Mouse (Mus musculus): ENCODE data around the gene Opcml. TPM values are rescaled to one million over a fixed set of nuclear protein-coding genes. Genes with fewer than 3 reads are reported as not detected.
A peak's percentile ranks its signal among the peaks of the same experiment; 100 is the strongest.

Gene Opcml
- 100 to 1,000 TPM; 263 to 264 TPM for total RNA-seq (2021)

DNA sequence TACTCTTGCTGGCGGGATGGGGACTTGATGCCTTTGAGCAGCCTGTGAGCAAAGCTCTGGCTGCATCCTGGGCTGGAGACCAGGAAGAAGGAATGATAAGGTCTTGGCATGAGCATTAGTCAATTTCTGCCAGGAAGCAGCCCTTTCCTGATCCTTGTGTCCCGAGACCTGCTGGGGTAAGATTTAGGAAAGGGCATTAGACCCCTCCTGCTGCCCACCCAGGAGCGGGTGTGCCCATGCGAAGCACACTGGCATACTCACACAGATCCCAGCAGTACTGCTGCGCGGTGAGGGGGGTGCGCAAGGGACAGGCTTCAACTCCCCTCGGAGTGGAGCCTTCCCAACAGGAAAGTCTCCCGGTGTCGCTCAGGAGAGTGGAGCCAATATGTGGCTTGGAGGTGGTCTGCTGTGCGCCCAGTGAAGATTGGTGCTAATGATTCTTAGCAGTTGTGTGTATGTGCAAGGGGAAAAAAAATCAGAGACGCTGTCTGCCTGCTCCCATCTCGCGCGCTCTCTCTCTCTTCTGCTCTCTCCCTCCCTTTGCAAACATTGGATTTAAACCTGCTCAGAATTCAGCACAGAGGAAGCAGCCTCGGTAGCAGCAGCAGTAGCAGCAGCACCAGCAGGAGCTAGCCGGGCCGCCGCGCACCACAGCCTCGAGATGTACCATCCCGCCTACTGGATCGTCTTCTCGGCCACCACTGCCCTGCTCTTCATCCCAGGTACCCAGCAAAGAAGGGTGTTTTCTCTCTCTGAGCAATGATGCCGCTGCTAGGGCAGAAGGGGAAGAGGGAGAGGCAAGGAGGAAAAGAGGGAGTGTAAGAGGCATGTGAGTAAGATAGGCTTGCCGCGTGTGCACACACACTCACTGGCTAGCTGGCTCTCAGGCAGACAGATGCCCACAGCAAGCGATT lies at the start of gene Opcml:
TSS of gene Opcml (plus strand) at position 51 of the 914 bp plus-strand sequence.
- peak; percentile 70 to 71 for DNase-seq

GRCm38 (mm10) chr9:27758709-27759108 lies 31.9 kb upstream of the Opcml start:
- DNase-seq, result no peak

DNA sequence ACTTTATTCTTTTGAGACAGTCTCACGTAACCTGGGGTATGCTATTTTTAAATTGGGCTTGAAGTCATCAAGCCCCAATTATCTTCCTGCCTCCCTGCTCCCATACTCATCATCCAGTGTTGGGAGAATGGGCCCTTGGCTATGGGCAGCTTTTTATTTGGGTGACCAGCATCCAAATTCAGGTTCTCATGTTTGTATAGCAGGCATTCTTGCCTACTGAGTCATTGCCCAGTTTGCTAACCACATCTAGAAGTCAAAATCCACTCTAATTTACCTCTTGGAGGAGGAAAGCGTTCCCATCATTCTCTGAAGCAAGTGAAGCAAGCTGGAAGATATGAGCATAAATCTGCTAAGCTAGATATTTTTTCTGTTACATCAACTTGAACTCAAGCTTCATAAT lies 29.4 kb upstream of the Opcml start:
- no peak for DNase-seq

- DNase-seq, result peak; percentile 63 to 65
Measured at GRCm38 (mm10) chr9:27766446-27766845, 24.1 kb upstream of the Opcml start.

- DNase-seq, result peak in 1 of 2 experiments; percentile 5
Measured at GRCm38 (mm10) chr9:27767196-27767900, 23.2 kb upstream of the Opcml start.

- DNase-seq, result no peak
Measured at GRCm38 (mm10) chr9:27768788-27769187, 21.8 kb upstream of the Opcml start.

DNA sequence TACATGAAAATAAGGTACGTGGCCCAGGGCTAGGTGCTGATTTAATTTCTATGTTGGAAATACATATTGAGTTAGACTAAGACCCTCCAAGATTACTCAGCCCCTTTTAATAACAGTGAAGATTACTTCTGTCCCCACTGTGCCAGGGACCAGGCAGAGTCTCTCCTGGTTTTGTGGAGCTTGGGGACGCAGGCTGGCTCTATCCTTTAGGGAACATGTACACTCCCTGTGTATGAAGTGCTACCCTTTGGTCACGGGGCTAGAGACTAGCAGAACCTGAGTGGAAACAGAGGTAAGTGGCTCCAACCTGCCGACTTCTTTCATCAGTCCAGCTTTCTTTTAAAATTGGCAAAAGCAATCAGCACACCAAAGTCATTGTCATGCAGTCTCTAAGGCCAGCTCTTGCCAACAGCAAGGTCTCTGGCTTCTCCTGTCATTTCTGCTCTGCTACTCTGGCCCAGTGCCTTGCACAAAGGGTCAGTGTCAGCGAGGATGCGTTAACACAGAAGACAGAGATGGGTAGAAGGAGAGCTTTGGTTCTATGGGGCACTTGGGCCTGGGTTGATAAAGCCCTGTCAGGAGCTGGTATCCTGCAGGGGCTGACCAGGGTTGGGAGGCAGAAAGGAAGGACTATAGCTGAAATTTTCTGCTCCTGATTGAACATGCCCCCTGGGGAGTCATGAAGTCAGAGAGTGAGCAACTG lies 9.1 kb upstream of the Opcml start:
- no peak for DNase-seq

DNA sequence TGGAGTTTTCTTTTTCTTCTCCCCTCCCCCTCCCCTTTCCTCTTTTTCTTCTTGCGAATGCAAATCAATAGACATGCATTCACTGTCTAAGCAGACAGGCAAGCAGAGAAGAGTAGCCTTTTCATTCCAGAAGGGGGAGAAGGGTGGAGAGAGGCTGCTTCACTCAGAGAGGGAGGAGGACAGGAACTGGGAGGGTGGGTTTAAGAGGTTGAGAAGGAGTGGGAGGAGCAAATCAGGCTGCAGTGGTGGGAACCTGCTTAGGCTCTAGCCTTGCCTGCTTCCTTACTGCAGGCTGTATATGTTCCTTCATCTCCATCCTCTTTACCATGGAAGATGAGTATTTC lies 8.6 kb upstream of the Opcml start:
- no peak for DNase-seq

DNA sequence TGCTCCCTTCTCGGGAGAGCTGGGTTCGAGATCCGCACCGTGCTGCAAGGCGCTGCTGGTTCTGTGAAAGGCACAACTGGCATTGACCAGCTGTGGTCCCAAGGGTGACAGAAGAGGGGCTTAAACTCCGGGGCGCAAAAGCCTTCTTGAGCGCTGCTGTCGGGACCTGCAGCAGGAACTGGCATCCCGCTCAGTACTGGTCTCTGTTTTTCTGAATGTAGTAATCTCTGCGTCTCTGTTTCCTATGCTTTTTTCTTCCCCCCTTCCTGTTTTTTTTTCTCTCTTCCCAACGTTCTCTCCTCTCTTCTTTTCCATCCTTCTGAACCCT lies 1.0 kb downstream of the Opcml start:
- DNase-seq, result no peak

DNA sequence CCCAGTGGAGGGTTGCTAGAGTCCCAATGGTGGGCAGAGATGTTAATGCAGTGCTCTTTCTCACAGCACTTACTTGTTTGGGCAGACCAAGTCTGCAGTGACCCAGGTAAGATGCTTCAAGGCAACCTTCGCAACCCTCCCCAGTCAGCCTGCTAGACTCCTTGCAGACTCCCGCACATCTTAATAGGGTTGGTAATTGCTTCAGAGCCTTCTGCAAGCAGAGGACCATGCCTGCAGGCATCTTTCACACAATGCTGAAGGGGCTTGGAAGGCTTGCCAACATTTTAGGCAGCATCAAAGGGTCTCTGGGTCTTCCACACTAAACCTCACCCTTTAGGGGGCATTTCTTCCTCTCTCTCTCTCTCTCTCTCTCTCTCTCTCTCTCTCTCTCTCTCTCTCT lies 1.7 kb downstream of the Opcml start:
- DNase-seq, result peak; percentile 27 to 40

DNA sequence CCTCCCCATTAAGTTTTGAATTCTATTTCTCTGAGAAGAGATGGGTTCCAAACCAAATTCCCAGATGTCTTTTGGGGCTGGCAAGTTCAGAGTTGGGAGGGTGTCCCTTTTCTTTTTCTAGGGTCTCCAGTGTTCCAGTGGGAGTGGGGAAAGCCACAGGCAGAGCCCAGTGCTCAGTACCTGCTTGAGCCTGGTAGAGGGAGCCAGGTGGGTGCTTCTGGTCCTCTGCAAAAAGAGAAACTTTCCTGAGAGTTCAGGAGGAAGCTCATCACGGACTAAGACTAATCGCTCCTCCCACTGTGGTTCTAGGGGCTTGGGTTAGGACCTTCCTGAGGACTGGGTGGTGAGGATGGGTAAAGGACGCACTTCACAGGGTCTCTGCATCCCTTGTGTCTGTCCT lies 2.4 kb downstream of the Opcml start:
- no peak for DNase-seq

GRCm38 (mm10) chr9:27796535-27796934 lies 6.0 kb downstream of the Opcml start:
- DNase-seq, result no peak

DNA sequence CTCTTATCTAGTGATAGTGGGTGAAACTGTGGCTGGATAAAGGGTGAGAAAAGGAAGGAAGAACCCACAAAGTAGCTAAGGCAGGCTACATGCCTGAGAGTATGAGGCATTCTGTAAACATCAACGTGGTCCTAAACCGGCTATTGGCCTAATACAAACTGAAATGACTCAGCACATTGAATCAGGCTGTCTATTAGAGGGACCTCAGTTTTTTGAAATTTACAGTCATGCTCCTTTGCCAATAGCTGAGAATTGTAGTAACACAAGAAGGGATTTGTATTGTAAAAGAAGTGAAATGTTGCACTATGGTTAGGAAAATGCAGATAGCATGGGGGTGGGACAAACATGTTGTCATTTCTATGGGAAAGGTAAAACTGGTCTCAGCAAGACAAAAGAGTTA lies 10.4 kb downstream of the Opcml start:
- DNase-seq, result no peak

DNA sequence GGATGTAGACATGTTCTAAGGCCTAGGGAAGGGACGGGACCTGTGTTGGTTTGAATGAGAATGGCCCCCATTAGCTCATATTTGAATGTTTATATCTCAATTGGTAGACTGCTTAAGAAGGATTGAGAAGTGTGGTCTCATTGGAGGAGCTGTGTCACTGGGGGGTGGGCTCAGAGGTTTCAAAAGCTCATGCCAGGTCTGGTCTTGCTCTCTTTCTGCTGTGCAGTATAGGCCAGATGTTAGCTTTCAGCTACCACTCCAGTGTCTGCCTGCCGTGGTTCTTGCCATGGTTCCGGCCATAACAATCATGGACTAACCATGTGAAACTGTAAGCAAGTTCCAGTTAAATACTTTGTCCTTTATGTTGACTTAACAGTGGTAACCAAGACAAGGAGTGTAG lies 11.2 kb downstream of the Opcml start:
- DNase-seq, result no peak

DNA sequence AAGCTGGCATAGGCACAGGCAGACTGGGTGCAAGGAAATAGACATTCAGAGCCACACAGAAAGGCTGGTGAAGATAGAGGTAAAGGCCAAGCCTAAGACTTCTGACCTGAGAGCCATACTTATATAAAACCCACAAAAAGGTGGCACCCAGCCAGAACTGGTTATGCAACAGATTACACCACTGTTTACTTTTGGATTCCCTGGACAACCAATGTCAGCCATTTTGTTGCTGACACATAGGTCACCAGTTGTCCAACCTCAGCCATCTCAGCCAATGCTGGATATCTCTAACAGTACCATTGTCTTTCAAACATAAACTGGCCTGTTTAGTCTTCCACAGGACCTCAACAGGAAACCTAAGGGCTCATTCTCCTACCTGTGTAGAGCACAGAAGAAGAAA lies 11.8 kb downstream of the Opcml start:
- no peak for DNase-seq

DNA sequence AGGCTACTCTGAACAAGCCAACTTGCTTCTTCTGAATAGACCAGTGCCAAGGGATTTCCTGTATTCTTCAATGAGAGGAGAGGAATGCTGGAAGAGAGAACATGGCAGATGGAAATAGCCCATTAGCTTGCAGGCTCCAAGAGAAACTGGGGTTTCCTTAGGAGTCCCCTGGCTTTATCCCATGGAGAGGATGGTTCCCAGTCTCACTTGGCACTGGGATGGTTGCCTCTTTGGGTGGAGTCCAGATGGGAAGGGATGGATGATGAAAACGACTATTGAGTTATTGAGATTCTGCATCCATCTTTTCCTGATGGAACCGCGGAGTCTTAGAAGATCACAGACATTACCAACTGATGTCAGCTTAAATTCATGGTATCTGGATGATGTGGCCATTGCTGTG lies 13.9 kb downstream of the Opcml start:
- DNase-seq, result no peak

GRCm38 (mm10) chr9:27809741-27810140 lies 19.2 kb downstream of the Opcml start:
- peak in 1 of 2 experiments; percentile 41 for DNase-seq

- DNase-seq, result no peak
Measured at GRCm38 (mm10) chr9:27813207-27813790, 22.7 kb downstream of the Opcml start.

DNA sequence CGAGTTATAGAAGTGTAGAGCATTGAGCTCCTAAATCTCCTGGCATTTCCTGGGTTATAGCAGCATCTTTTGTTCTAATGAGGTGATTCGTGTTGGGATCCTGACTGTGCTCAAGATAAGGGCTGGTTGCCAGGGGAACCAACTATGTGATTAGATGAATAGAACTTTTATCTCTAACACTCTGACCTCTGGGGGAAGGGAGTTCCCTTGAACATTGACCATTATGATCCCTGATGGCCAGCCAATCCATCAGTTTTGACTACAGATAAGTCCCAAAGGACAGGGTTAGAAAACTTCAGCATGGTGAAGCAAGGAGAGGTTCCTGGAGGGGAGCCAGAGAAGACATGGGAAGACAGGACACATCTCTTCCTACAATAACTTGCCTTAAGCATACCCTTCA lies 23.6 kb downstream of the Opcml start:
- no peak for DNase-seq

DNA sequence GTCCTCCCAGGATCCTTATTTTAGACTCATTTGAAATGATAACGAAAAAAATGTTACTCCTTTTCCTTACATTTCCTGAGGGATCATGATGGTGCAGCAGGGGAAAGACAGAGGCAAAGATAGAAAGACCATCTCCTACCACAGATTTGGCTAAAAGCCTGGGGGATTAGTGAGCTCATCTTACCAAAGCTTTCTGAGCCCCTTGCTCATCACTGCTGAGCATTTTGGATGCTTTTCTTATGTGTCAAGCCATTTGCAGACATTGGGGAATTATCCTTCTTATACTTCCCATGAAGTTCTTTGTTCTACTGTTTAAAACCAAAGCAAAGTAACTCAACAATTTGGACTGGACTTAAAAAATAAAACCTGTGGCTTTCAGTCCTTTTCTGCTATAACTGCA lies 30.6 kb downstream of the Opcml start:
- no peak for DNase-seq

- no peak for DNase-seq
Measured at GRCm38 (mm10) chr9:27822681-27823080, 32.1 kb downstream of the Opcml start.

DNA sequence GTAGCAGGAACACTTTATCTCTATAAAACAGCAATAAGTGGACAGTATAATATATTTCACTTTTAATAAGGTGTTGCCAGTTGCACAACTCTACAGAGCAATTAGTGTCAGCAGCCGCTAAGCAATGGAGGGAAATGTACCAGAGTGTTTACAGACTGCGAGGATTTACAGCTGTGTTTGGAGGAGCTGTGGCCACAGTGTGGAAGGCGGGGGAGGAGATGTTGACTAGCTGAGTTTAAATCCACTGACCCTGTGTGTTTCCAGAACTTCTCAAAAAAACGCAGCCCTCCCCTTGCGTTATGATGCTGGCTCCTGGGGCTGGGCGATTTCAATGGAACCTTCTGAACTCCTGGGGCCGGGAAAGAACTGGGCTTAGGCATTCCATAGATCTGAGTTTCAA lies 33.8 kb downstream of the Opcml start:
- DNase-seq, result no peak

DNA sequence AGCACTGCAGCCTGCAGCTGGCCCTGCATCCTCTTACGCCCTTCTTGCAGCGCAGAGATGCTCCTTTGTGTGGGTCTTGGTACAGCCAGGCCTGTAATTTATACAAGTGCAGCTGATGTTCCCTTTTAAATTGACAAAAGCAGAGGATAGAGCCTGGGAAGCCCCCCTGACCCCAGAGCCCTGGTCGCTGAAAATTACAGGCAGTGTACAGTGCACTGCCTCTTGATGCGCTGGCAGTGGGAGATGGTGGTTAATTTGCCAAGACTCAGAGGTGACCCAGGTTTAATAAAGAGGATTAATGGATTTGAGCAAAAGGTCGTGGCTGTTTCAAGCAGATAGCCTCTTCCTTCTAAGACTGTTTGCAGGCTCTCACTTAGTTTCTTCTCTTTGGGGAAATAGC lies 39.9 kb downstream of the Opcml start:
- DNase-seq, result no peak
